Mouse (Mus musculus): ENCODE measurements around the gene Gm49630. TPM values are rescaled to one million over a fixed set of nuclear protein-coding genes. Genes with fewer than 3 reads are reported as not detected.
"Not testable (repeated sequence)": the region's sequence is repeated elsewhere in the genome, so short reads cannot be mapped to it uniquely, and the experiment has no call there.

Gm49630 gene
- polyA plus RNA-seq, 1 experiment from 2014 or later, result not detected

- not testable (repeated sequence) for H3K4me3 ChIP-seq (replicated peaks); H3K27me3 ChIP-seq (replicated peaks); H3K9ac ChIP-seq; H3K9me3 ChIP-seq; H3K27ac ChIP-seq; H3K4me1 ChIP-seq (replicated peaks); H3K36me3 ChIP-seq; ATAC-seq; H3K4me2 ChIP-seq (replicated peaks)
- WGBS, result 81% methylated on average over 9 of the region's 9 CpGs
Measured at GRCm38 (mm10) chr17:7360749-7361465, 10.9 kb downstream of the Gm49630 start.

GRCm38 (mm10) chr17:7359806-7360205 is 12.0 kb downstream of the Gm49630 start:
- WGBS, result 84% methylated on average over 4 of the region's 4 CpGs
- H3K27ac ChIP-seq; H3K4me1 ChIP-seq (replicated peaks); H3K9me3 ChIP-seq; H3K36me3 ChIP-seq; H3K27me3 ChIP-seq (replicated peaks); ATAC-seq; H3K4me2 ChIP-seq (replicated peaks); H3K9ac ChIP-seq; H3K4me3 ChIP-seq (replicated peaks): not testable (repeated sequence)

GRCm38 (mm10) chr17:7352596-7352995 is 19.2 kb downstream of the Gm49630 start, which contains the start of gene Ttll2:
Gene Ttll2 (minus strand): TSS chr17:7352696.
- H3K9me3 ChIP-seq; H3K4me2 ChIP-seq (replicated peaks); H3K27ac ChIP-seq; H3K4me1 ChIP-seq (replicated peaks); H3K9ac ChIP-seq; H3K4me3 ChIP-seq (replicated peaks); ATAC-seq; H3K36me3 ChIP-seq; H3K27me3 ChIP-seq (replicated peaks): not testable (repeated sequence)
- 89% methylated on average over 1 of the region's 1 CpGs for WGBS

- H3K4me1 ChIP-seq (replicated peaks); H3K9ac ChIP-seq; ATAC-seq; H3K27ac ChIP-seq; H3K27me3 ChIP-seq (replicated peaks); H3K4me2 ChIP-seq (replicated peaks); H3K36me3 ChIP-seq; H3K4me3 ChIP-seq (replicated peaks); H3K9me3 ChIP-seq: not testable (repeated sequence)
- WGBS, result 58% methylated on average over 2 of the region's 3 CpGs
Measured at GRCm38 (mm10) chr17:7348765-7349164, 23.0 kb downstream of the Gm49630 start.

- H3K9me3 ChIP-seq; H3K27me3 ChIP-seq (replicated peaks); H3K9ac ChIP-seq; H3K36me3 ChIP-seq; H3K27ac ChIP-seq; H3K4me3 ChIP-seq (replicated peaks); ATAC-seq; H3K4me1 ChIP-seq (replicated peaks); H3K4me2 ChIP-seq (replicated peaks): not testable (repeated sequence)
- WGBS, result 81% methylated on average over 7 of the region's 9 CpGs
Measured at GRCm38 (mm10) chr17:7337381-7337780, 34.4 kb downstream of the Gm49630 start.

GRCm38 (mm10) chr17:7332745-7333144 is 39.0 kb downstream of the Gm49630 start:
- H3K27me3 ChIP-seq (replicated peaks); H3K36me3 ChIP-seq; H3K4me1 ChIP-seq (replicated peaks); H3K4me3 ChIP-seq (replicated peaks); ATAC-seq; H3K9me3 ChIP-seq; H3K27ac ChIP-seq; H3K9ac ChIP-seq; H3K4me2 ChIP-seq (replicated peaks): not testable (repeated sequence)
- WGBS, result 78% methylated on average over 4 of the region's 5 CpGs

- not testable (repeated sequence) for H3K36me3 ChIP-seq; H3K27me3 ChIP-seq (replicated peaks); H3K27ac ChIP-seq; H3K4me3 ChIP-seq (replicated peaks); H3K4me2 ChIP-seq (replicated peaks); H3K9me3 ChIP-seq; ATAC-seq; H3K4me1 ChIP-seq (replicated peaks); H3K9ac ChIP-seq
- 52% methylated on average over 7 of the region's 8 CpGs for WGBS
Measured at GRCm38 (mm10) chr17:7326415-7326814, 45.4 kb downstream of the Gm49630 start.

GRCm38 (mm10) chr17:7324346-7324745 is 47.4 kb downstream of the Gm49630 start, which contains the start of gene Tcp10a:
Gene Tcp10a (plus strand): TSS chr17:7324646.
- H3K27ac ChIP-seq; H3K4me3 ChIP-seq (replicated peaks); H3K9ac ChIP-seq; H3K9me3 ChIP-seq; H3K4me2 ChIP-seq (replicated peaks); ATAC-seq; H3K4me1 ChIP-seq (replicated peaks); H3K36me3 ChIP-seq; H3K27me3 ChIP-seq (replicated peaks): not testable (repeated sequence)
- 93% methylated on average over 5 of the region's 5 CpGs for WGBS

- not testable (repeated sequence) for H3K4me3 ChIP-seq (replicated peaks); H3K4me1 ChIP-seq (replicated peaks); H3K36me3 ChIP-seq; H3K9me3 ChIP-seq; H3K4me2 ChIP-seq (replicated peaks); H3K27me3 ChIP-seq (replicated peaks); H3K9ac ChIP-seq; H3K27ac ChIP-seq; ATAC-seq
- 70% methylated on average over 6 of the region's 6 CpGs for WGBS
Measured at GRCm38 (mm10) chr17:7319789-7320188, 52.0 kb downstream of the Gm49630 start.

- H3K4me3 ChIP-seq (replicated peaks); H3K9ac ChIP-seq; H3K27me3 ChIP-seq (replicated peaks); H3K27ac ChIP-seq; H3K9me3 ChIP-seq; ATAC-seq; H3K36me3 ChIP-seq; H3K4me1 ChIP-seq (replicated peaks); H3K4me2 ChIP-seq (replicated peaks): not testable (repeated sequence)
- 86% methylated on average over 7 of the region's 8 CpGs for WGBS
Measured at GRCm38 (mm10) chr17:7315693-7316382, 55.9 kb downstream of the Gm49630 start.

- H3K27me3 ChIP-seq (replicated peaks); H3K27ac ChIP-seq; H3K4me3 ChIP-seq (replicated peaks); H3K4me1 ChIP-seq (replicated peaks); H3K9ac ChIP-seq; H3K9me3 ChIP-seq; H3K4me2 ChIP-seq (replicated peaks); H3K36me3 ChIP-seq: not testable (repeated sequence)
- WGBS, result 56% methylated on average over 8 of the region's 8 CpGs
- peak; percentile 78 for ATAC-seq
Measured at GRCm38 (mm10) chr17:7306278-7307196, 65.2 kb downstream of the Gm49630 start.

Measured in intestine, embryonic 15.5 days (tissue).